Mouse (Mus musculus) ES-Bruce4 (cell line): Measurements from ENCODE around the gene Mrpl14. TPM values are rescaled to one million over a fixed set of nuclear protein-coding genes. Genes with fewer than 3 reads are reported as not detected.

ENCODE experiments used
- H3K27ac ChIP-seq: 2 replicates; pipeline ENCODE4 v1.5.1; 2012; ENCODE audit warnings: low read length, inconsistent platforms; ENCODE audit not compliant: insufficient read depth
- H3K27me3 ChIP-seq: 2 replicates; pipeline ENCODE4 v1.6.1; 2012; ENCODE audit warnings: mild to moderate bottlenecking, low read length, inconsistent platforms; ENCODE audit not compliant: control insufficient read depth, poor library complexity, insufficient read depth, severe bottlenecking
- H3K36me3 ChIP-seq: 2 replicates; pipeline ENCODE4 v1.6.1; 2012; ENCODE audit warnings: inconsistent platforms, mild to moderate bottlenecking, low read length, moderate library complexity; ENCODE audit not compliant: control insufficient read depth, poor library complexity, insufficient read depth, severe bottlenecking
- H3K4me1 ChIP-seq: one replicate; pipeline ENCODE4 v1.8.1; 2011; ENCODE audit warnings: low read length; ENCODE audit not compliant: control insufficient read depth, insufficient read depth
- H3K4me3 ChIP-seq: 2 replicates; pipeline ENCODE4 v1.5.1; 2011; ENCODE audit warnings: low read depth, mild to moderate bottlenecking, low read length
- H3K9ac ChIP-seq: 2 replicates; pipeline ENCODE4 v1.6.1; 2012; ENCODE audit warnings: low read depth, mild to moderate bottlenecking, inconsistent platforms; ENCODE audit not compliant: poor library complexity, severe bottlenecking
- H3K9me3 ChIP-seq: replicated peaks from 2 replicates; pipeline ENCODE4 v1.6.1; 2012; ENCODE audit warnings: mild to moderate bottlenecking, low read length, inconsistent platforms; ENCODE audit not compliant: control insufficient read depth, poor library complexity, insufficient read depth, severe bottlenecking
- CTCF ChIP-seq: IDR thresholded peaks from one replicate; pipeline ENCODE4 v1.8.1; 2011; ENCODE audit warnings: low read depth, low read length
- EP300 ChIP-seq: IDR thresholded peaks from 2 replicates; pipeline ENCODE4 v1.6.1; 2011; ENCODE audit warnings: low read depth, low read length; ENCODE audit not compliant: insufficient read depth
- POLR2A ChIP-seq: IDR thresholded peaks from one replicate; pipeline ENCODE4 v1.8.1; 2011; ENCODE audit warnings: low read length; ENCODE audit not compliant: insufficient read depth
- polyA plus RNA-seq: library from polyadenylated mRNA; stranded (reverse); fragments of >200 nt; gene quantifications from 2 replicates; pipeline ENCODE4 v1.2.4, GENCODE M21; 2011; ENCODE audit warnings: low read depth; ENCODE audit not compliant: missing spikeins, insufficient read depth, insufficient read length

The Mrpl14 gene
- polyA plus RNA-seq, 1 experiment, result 31.8 TPM

- H3K27me3 ChIP-seq, result no peaks in the 10 kb centered on the region
- no peaks in the 10 kb centered on the region for H3K9me3 ChIP-seq
- no peak overlapping the region for H3K27ac ChIP-seq
- no peaks in the 10 kb centered on the region for H3K36me3 ChIP-seq
- H3K4me1 ChIP-seq, result peaks cover 7% of the 10 kb centered on the region
- H3K9ac ChIP-seq, result no peak overlapping the region
- TF ChIP-seq EP300 (0 out of 2 replicates have a peak, but pooled peaks have one; percentile 15), CTCF (peak; percentile 79), POLR2A (no peak)
- no peak overlapping the region for H3K4me3 ChIP-seq
Measured at GRCm38 (mm10) chr17:45731172-45731864, 45.2 kb downstream of the Mrpl14 start.

GRCm38 (mm10) chr17:45733038-45733734 lies 47.1 kb downstream of the Mrpl14 start:
- H3K4me3 ChIP-seq, result peak overlapping the region; percentile 45
- H3K9ac ChIP-seq, result peak overlapping the region; percentile 59
- no peaks in the 10 kb centered on the region for H3K27me3 ChIP-seq
- H3K36me3 ChIP-seq, result no peaks in the 10 kb centered on the region
- peaks cover 9% of the 10 kb centered on the region for H3K4me1 ChIP-seq
- H3K27ac ChIP-seq, result no peak overlapping the region
- TF ChIP-seq POLR2A, result no peak
- no peak for TF ChIP-seq EP300
- no peak for TF ChIP-seq CTCF
- H3K9me3 ChIP-seq, result no peaks in the 10 kb centered on the region

- H3K4me1 ChIP-seq, result peaks cover 9% of the 10 kb centered on the region
- H3K4me3 ChIP-seq, result peak within 1 kb of the TSS; percentile 45
- H3K27me3 ChIP-seq, result no peaks in the 10 kb centered on the region
- H3K9me3 ChIP-seq, result no peaks in the 10 kb centered on the region
- H3K27ac ChIP-seq, result no peak within 1 kb of the TSS
- H3K36me3 ChIP-seq, result no peaks in the 10 kb centered on the region
- H3K9ac ChIP-seq, result peak within 1 kb of the TSS; percentile 59
- TF ChIP-seq POLR2A (no peak), EP300 (no peak), CTCF (no peak)
Measured at GRCm38 (mm10) chr17:45733735-45734301, 47.7 kb downstream of the Mrpl14 start, which contains the start of gene 1600014C23Rik. Gene 1600014C23Rik (minus strand): TSS chr17:45733844.

- H3K9ac ChIP-seq, result peak overlapping the region; percentile 59
- no peak overlapping the region for H3K27ac ChIP-seq
- no peaks in the 10 kb centered on the region for H3K36me3 ChIP-seq
- no peaks in the 10 kb centered on the region for H3K27me3 ChIP-seq
- H3K9me3 ChIP-seq, result no peaks in the 10 kb centered on the region
- H3K4me1 ChIP-seq, result peaks cover 9% of the 10 kb centered on the region
- peak overlapping the region; percentile 45 for H3K4me3 ChIP-seq
- TF ChIP-seq POLR2A (no peak), EP300 (no peak), CTCF (no peak)
Measured at GRCm38 (mm10) chr17:45734333-45734732, 48.2 kb downstream of the Mrpl14 start.

- H3K4me1 ChIP-seq, result peaks cover 9% of the 10 kb centered on the region
- peak overlapping the region; percentile 13; the same call in 1 of the 2 replicates for H3K4me3 ChIP-seq
- no peak overlapping the region for H3K9ac ChIP-seq
Measured at GRCm38 (mm10) chr17:45734881-45735280, 48.8 kb downstream of the Mrpl14 start.

More at GRCm38 (mm10) chr17:45734881-45735280, 48.8 kb downstream of the Mrpl14 start:
- Histone ChIP-seq H3K27ac (no peak overlapping the region), H3K9me3 (no peaks in the 10 kb centered on the region), H3K36me3 (no peaks in the 10 kb centered on the region), H3K27me3 (no peaks in the 10 kb centered on the region)
- no peak for TF ChIP-seq POLR2A
- no peak for TF ChIP-seq EP300
- no peak for TF ChIP-seq CTCF
